ENCODE assay signal across 18 mouse cellular contexts in genomic region chr1:74250096-74250495, GRCm38 (mm10). TPM values are rescaled to one million over a fixed set of nuclear protein-coding genes. Genes with fewer than 3 reads are reported as not detected.
DNase-seq lines count a peak whose midpoint lies in the region; ATAC-seq and TF ChIP-seq lines count a peak whose summit lies in the region.
"Had no signal": no experiment of that assay in that cellular context is flagged by ENCODE, and none has a peak within 500 bp of the region (broad histone marks: within the 10 kb centered on the region; RNA-seq: fewer than 3 reads in every experiment).

No protein-coding gene starts in this region.

- WGBS in heart, postnatal 0 days, result 82% methylated on average over 4 of the region's 4 CpGs
- WGBS in liver, postnatal 0 days (ENCODE audit: insufficient replicate concordance), result 58% methylated on average over 4 of the region's 4 CpGs
- 89% methylated on average over 4 of the region's 4 CpGs for WGBS in limb, embryonic 10.5 days

- H3K9ac ChIP-seq in heart, postnatal 0 days (replicated peaks; ENCODE audit: low read depth, low read length), result no peak overlapping the region
- no peak overlapping the region for H3K9ac ChIP-seq in liver, postnatal 0 days (replicated peaks)
- H3K9ac ChIP-seq: embryonic facial prominence, embryonic 13.5 days; forebrain, embryonic 12.5 days; hindbrain, embryonic 15.5 days; limb, embryonic 13.5 days had no signal

- H3K9me3 ChIP-seq in heart, postnatal 0 days (replicated peaks; ENCODE audit: control insufficient read depth, low read length), result no peaks in the 10 kb centered on the region
- H3K9me3 ChIP-seq in liver, postnatal 0 days (ENCODE audit: low read length), result no peaks in the 10 kb centered on the region
- H3K9me3 ChIP-seq in limb, embryonic 10.5 days (replicated peaks), result no peaks in the 10 kb centered on the region
- H3K9me3 ChIP-seq: embryonic facial prominence, embryonic 13.5 days; forebrain, embryonic 12.5 days; hindbrain, embryonic 15.5 days; limb, embryonic 13.5 days had no signal

- DNase-seq in heart, postnatal 0 days (ENCODE audit: low spot score), result no peak
- DNase-seq in heart, postnatal 36 days, result no peak
- DNase-seq in 416B (ENCODE audit: low read depth), result peak; percentile 70
- DNase-seq in liver, postnatal 0 days, result no peak
- no peak for DNase-seq in adipocyte (ENCODE audit: low spot score)
- no peak for DNase-seq in limb, embryonic 10.5 days (ENCODE audit: low spot score)
- no peak for DNase-seq in cerebellum, postnatal 36 days
- DNase-seq: adrenal gland, postnatal 25 days; cerebellum, postnatal 14 days; retina, postnatal 1 day had no signal

- H3K4me1 ChIP-seq in heart, postnatal 0 days (ENCODE audit: control insufficient read depth, insufficient read depth), result peaks cover 29% of the 10 kb centered on the region
- peaks cover 26% of the 10 kb centered on the region for H3K4me1 ChIP-seq in liver, postnatal 0 days (ENCODE audit: insufficient read depth)
- H3K4me1 ChIP-seq in limb, embryonic 10.5 days, result peaks cover 9% of the 10 kb centered on the region; the same call in 1 of the 2 replicates
- H3K4me1 ChIP-seq: forebrain, embryonic 12.5 days; hindbrain, embryonic 15.5 days; limb, embryonic 13.5 days had no signal

- no peak overlapping the region for H3K4me3 ChIP-seq in heart, postnatal 0 days (ENCODE audit: low read depth, low read length)
- no peak overlapping the region for H3K4me3 ChIP-seq in liver, postnatal 0 days (ENCODE audit: low read depth, low read length)
- no peak overlapping the region for H3K4me3 ChIP-seq in limb, embryonic 10.5 days
- H3K4me3 ChIP-seq: embryonic facial prominence, embryonic 13.5 days; forebrain, embryonic 12.5 days; hindbrain, embryonic 15.5 days; limb, embryonic 13.5 days had no signal

- H3K27me3 ChIP-seq in heart, postnatal 0 days (ENCODE audit: control insufficient read depth, insufficient read depth, low read length), result no peaks in the 10 kb centered on the region
- H3K27me3 ChIP-seq in liver, postnatal 0 days (ENCODE audit: insufficient read depth, low read length), result no peaks in the 10 kb centered on the region
- H3K27me3 ChIP-seq in limb, embryonic 10.5 days (ENCODE audit: low read depth, poor library complexity, severe bottlenecking), result no peaks in the 10 kb centered on the region
- H3K27me3 ChIP-seq: embryonic facial prominence, embryonic 13.5 days; forebrain, embryonic 12.5 days; hindbrain, embryonic 15.5 days; limb, embryonic 13.5 days had no signal

- ATAC-seq in heart, postnatal 0 days (ENCODE audit: insufficient read depth, low read depth), result no peak
- 0 out of 2 replicates have a peak, but pooled peaks have one; percentile 13 for ATAC-seq in common myeloid progenitor, adult 5-6 weeks (replicated peaks; ENCODE audit: low read depth, poor library complexity, severe bottlenecking)
- no peak for ATAC-seq in liver, postnatal 0 days
- ATAC-seq: midbrain, embryonic 16.5 days had no signal

- no peak overlapping the region for H3K4me2 ChIP-seq in heart, postnatal 0 days (ENCODE audit: low read depth, low read length)
- 0 out of 2 replicates have a peak overlapping the region, but pooled peaks have one; percentile 5 for H3K4me2 ChIP-seq in liver, postnatal 0 days (ENCODE audit: low read depth, low read length)
- H3K4me2 ChIP-seq: embryonic facial prominence, embryonic 13.5 days; forebrain, embryonic 12.5 days; hindbrain, embryonic 15.5 days; limb, embryonic 13.5 days had no signal

- intact Hi-C loops in heart, postnatal 36 days (cut with DNase I), result no loop called here

- TF ChIP-seq EP300 in heart, postnatal 0 days (IDR thresholded peaks at IDR 0.05; ENCODE audit: low read depth), result no peak
- no peak for TF ChIP-seq EP300 in liver, postnatal 0 days (IDR thresholded peaks at IDR 0.05; ENCODE audit: low read depth)

- no peak for TF ChIP-seq CTCF in heart, postnatal 0 days (IDR thresholded peaks at IDR 0.05; ENCODE audit: low read depth)
- TF ChIP-seq CTCF in liver, postnatal 0 days (IDR thresholded peaks at IDR 0.05; ENCODE audit: low read depth), result no peak

- H3K36me3 ChIP-seq in heart, postnatal 0 days (replicated peaks; ENCODE audit: control insufficient read depth, insufficient read depth, low read length), result peaks cover 57% of the 10 kb centered on the region
- H3K36me3 ChIP-seq in liver, postnatal 0 days (replicated peaks; ENCODE audit: insufficient read depth, low read length), result peaks cover 64% of the 10 kb centered on the region
- H3K36me3 ChIP-seq in limb, embryonic 10.5 days, result peaks cover 94% of the 10 kb centered on the region

- H3K27ac ChIP-seq in heart, postnatal 0 days (ENCODE audit: low read depth), result peak overlapping the region; percentile 87
- peak overlapping the region; percentile 85 for H3K27ac ChIP-seq in liver, postnatal 0 days (ENCODE audit: low read depth)
- H3K27ac ChIP-seq in limb, embryonic 10.5 days, result no peak overlapping the region
- H3K27ac ChIP-seq: forebrain, embryonic 12.5 days; hindbrain, embryonic 15.5 days had no signal

RNA-seq across cellular contexts. Expression of gene Arpc2, which starts 14.2 kb away (rescaled TPM):
- 149 and 180 TPM in 2 replicates for total RNA-seq in heart, postnatal 0 days (2014; rRNA removed; ENCODE audit: low replicate concordance)
- polyA plus RNA-seq in heart, postnatal 0 days (2015; fragmentation: Nextera tagmentation; extraction: Ambion mirVana), result 374 and 375 TPM in 2 replicates
- 100 to 1,000 TPM; 135 to 140 TPM for total RNA-seq in heart, postnatal 36 days (2021)
- total RNA-seq in common myeloid progenitor, adult 5-6 weeks (2017), result 298 and 302 TPM in 2 replicates
- polyA plus RNA-seq in liver, postnatal 0 days (2015; fragmentation: Nextera tagmentation; extraction: Ambion mirVana), result 238 and 254 TPM in 2 replicates
- polyA plus RNA-seq in limb, embryonic 10.5 days (2016; fragmentation: Nextera tagmentation; extraction: Ambion mirVana), result 355 and 369 TPM in 2 replicates

RNA-seq across cellular contexts. Expression of gene Gpbar1, which starts 28.3 kb away (rescaled TPM):
- total RNA-seq in heart, postnatal 0 days (2014; rRNA removed; ENCODE audit: low replicate concordance), result 0.27 TPM in 1 of 2 replicates, not detected in the other
- polyA plus RNA-seq in heart, postnatal 0 days (2015; fragmentation: Nextera tagmentation; extraction: Ambion mirVana), result 0.22 and 0.33 TPM in 2 replicates
- not detected for total RNA-seq in heart, postnatal 36 days (2021)
- total RNA-seq in common myeloid progenitor, adult 5-6 weeks (2017), result not detected in 2 replicates
- 0.20 and 0.22 TPM in 2 replicates for polyA plus RNA-seq in liver, postnatal 0 days (2015; fragmentation: Nextera tagmentation; extraction: Ambion mirVana)
- 0.26 TPM in 1 of 2 replicates, not detected in the other for polyA plus RNA-seq in limb, embryonic 10.5 days (2016; fragmentation: Nextera tagmentation; extraction: Ambion mirVana)
- total RNA-seq: adrenal gland, postnatal 25 days; left cerebral cortex, adult 18-20 months had no signal
- polyA plus RNA-seq: hindbrain, embryonic 15.5 days; neural tube, embryonic 14.5 days had no signal

RNA-seq across cellular contexts. Expression of gene Aamp, which starts 34.4 kb away (rescaled TPM):
- total RNA-seq in heart, postnatal 0 days (2014; rRNA removed; ENCODE audit: low replicate concordance), result 125 and 146 TPM in 2 replicates
- polyA plus RNA-seq in heart, postnatal 0 days (2015; fragmentation: Nextera tagmentation; extraction: Ambion mirVana), result 162 and 165 TPM in 2 replicates
- total RNA-seq in heart, postnatal 36 days (2021), result 100 to 1,000 TPM; 102 to 104 TPM
- 84.2 and 100 TPM in 2 replicates for total RNA-seq in common myeloid progenitor, adult 5-6 weeks (2017)
- 105 and 109 TPM in 2 replicates for polyA plus RNA-seq in liver, postnatal 0 days (2015; fragmentation: Nextera tagmentation; extraction: Ambion mirVana)
- 263 and 272 TPM in 2 replicates for polyA plus RNA-seq in limb, embryonic 10.5 days (2016; fragmentation: Nextera tagmentation; extraction: Ambion mirVana)

RNA-seq across cellular contexts. Expression of gene Pnkd, which starts 34.6 kb away (rescaled TPM):
- total RNA-seq in heart, postnatal 0 days (2014; rRNA removed; ENCODE audit: low replicate concordance), result 221 and 310 TPM in 2 replicates
- 345 and 362 TPM in 2 replicates for polyA plus RNA-seq in heart, postnatal 0 days (2015; fragmentation: Nextera tagmentation; extraction: Ambion mirVana)
- total RNA-seq in heart, postnatal 36 days (2021), result 100 to 1,000 TPM; 145 to 159 TPM
- 11.6 and 17.2 TPM in 2 replicates for total RNA-seq in common myeloid progenitor, adult 5-6 weeks (2017)
- 46.7 and 50.0 TPM in 2 replicates for polyA plus RNA-seq in liver, postnatal 0 days (2015; fragmentation: Nextera tagmentation; extraction: Ambion mirVana)
- polyA plus RNA-seq in limb, embryonic 10.5 days (2016; fragmentation: Nextera tagmentation; extraction: Ambion mirVana), result 113 and 121 TPM in 2 replicates

RNA-seq across cellular contexts. Expression of gene Tmbim1, which starts 55.3 kb away (rescaled TPM):
- total RNA-seq in heart, postnatal 0 days (2014; rRNA removed; ENCODE audit: low replicate concordance), result 55.7 and 100 TPM in 2 replicates
- 41.6 and 44.9 TPM in 2 replicates for polyA plus RNA-seq in heart, postnatal 0 days (2015; fragmentation: Nextera tagmentation; extraction: Ambion mirVana)
- total RNA-seq in heart, postnatal 36 days (2021), result 10 to 100 TPM; 45.8 to 50.5 TPM
- total RNA-seq in common myeloid progenitor, adult 5-6 weeks (2017), result 16.1 and 19.7 TPM in 2 replicates
- 18.5 and 18.7 TPM in 2 replicates for polyA plus RNA-seq in liver, postnatal 0 days (2015; fragmentation: Nextera tagmentation; extraction: Ambion mirVana)
- 10.7 and 12.0 TPM in 2 replicates for polyA plus RNA-seq in limb, embryonic 10.5 days (2016; fragmentation: Nextera tagmentation; extraction: Ambion mirVana)
